Mouse (Mus musculus): ENCODE data around the gene Cdk10. TPM values are rescaled to one million over a fixed set of nuclear protein-coding genes. Genes with fewer than 3 reads are reported as not detected.

Cdk10 gene
- polyA plus RNA-seq (2021; fragmentation: Nextera tagmentation): 60.2 and 80.2 TPM in 2 replicates
- long read RNA-seq, experiment 1, transcript Cdk10-201 (13 exons, 1,642 nt): minor isoform, 104 of 389 reads
- long read RNA-seq, experiment 1, transcript Cdk10-212 (13 exons, 1,580 nt): major isoform, 204 of 389 reads
- long read RNA-seq, experiment 1, partial matches to known transcripts: 9 of 389 reads
- long read RNA-seq, experiment 1, other reads (novel, unspliced or antisense): 71 of 389 reads
- long read RNA-seq, experiment 2, transcript Cdk10-212 (13 exons, 1,580 nt): major isoform, 43 of 99 reads
- long read RNA-seq, experiment 2, transcript Cdk10-201 (13 exons, 1,642 nt): minor isoform, 13 of 99 reads
- long read RNA-seq, experiment 2, partial matches to known transcripts: 15 of 99 reads
- long read RNA-seq, experiment 2, other reads (novel, unspliced or antisense): 28 of 99 reads

DNA sequence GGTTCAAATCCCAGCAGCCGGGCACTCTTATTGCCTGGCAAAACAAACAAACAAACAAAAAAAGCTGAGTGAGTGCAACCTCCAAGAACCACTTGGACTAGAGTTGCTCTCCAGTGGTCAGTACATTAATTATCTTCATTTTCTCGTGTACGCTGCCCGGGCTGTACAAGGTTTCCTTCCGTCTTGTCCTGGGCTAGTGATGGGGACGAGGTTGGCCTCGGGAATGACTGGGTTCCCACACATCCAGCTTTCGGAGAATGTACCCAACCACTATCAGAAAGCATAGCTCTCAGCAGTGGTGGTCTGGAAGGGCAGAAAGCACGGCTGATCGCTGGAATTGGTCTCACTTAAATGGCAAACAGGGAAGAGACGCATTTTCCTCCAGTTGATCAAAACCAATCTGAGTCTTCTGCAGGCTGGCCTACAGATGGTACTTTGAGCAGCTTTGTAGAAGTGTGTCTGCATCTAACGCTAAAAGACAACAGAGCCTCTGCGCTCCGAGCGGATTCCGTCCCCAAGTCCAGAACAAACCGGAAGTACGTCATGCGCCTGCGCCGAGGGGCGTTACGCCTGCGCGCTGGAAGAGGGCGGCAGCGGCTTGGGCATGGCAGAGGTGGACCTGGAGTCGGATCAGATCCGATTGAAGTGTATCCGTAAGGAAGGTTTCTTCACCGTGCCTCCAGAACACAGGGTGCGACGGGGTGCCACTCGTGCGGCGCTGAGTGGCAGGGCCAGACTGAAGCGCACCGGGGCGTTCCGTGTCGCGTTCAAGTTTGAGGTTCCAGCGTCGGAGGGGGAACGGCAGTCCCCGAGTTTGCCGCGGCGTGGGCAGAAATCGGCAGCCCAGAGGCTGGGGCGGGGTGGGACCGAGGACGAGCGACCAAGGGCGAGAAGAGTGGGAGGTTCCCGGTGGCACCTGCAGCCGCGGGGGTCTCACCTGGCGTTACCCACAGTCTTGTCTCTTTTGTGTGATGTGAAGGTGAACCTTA is at the start of gene Cdk10:
Gene Cdk10, plus strand, starts transcription at position 565 of the 989 bp plus-strand sequence.

GRCm38 (mm10) chr8:123185566-123186409 is 38.9 kb upstream of the Cdk10 start, which contains the start of gene Dpep1:
Dpep1 (plus strand) TSS chr8:123186242.

GRCm38 (mm10) chr8:123212321-123213117 is 12.1 kb upstream of the Cdk10 start, which contains the start of the genes Chmp1a and Spata33:
Chmp1a (minus strand) TSS chr8:123212763.
Spata33 (plus strand) TSS chr8:123212832.

GRCm38 (mm10) chr8:123235520-123236497 is 11.2 kb downstream of the Cdk10 start, which contains the start of gene Spata2l:
Spata2l (minus strand) TSS chr8:123236233.

GRCm38 (mm10) chr8:123254099-123254885 is 29.6 kb downstream of the Cdk10 start, which contains the start of the genes Zfp276 and Vps9d1:
Zfp276 (plus strand) TSS chr8:123254195.
Vps9d1 (minus strand) TSS chr8:123254348.

Other genes starting within 250 kb of the Cdk10 start
- gene Ankrd11, start 182.6 kb upstream of the Cdk10 start, polyA plus RNA-seq (2021; fragmentation: Nextera tagmentation): 18.2 and 43.0 TPM in 2 replicates
- 18.5 and 42.3 TPM in 2 replicates for gene Spg7, start 161.9 kb upstream of the Cdk10 start, polyA plus RNA-seq (2021; fragmentation: Nextera tagmentation)
- 2,211 and 2,271 TPM in 2 replicates for gene Rpl13, start 122.5 kb upstream of the Cdk10 start, polyA plus RNA-seq (2021; fragmentation: Nextera tagmentation)
- gene Cpne7, start 107.5 kb upstream of the Cdk10 start, polyA plus RNA-seq (2021; fragmentation: Nextera tagmentation): 11.0 and 14.2 TPM in 2 replicates
- gene Sult5a1, start 66.5 kb upstream of the Cdk10 start, polyA plus RNA-seq (2021; fragmentation: Nextera tagmentation): 0.16 and 0.20 TPM in 2 replicates
- not detected in 2 replicates for gene Dpep1, start 38.6 kb upstream of the Cdk10 start, polyA plus RNA-seq (2021; fragmentation: Nextera tagmentation)
- gene Chmp1a, start 12.1 kb upstream of the Cdk10 start, polyA plus RNA-seq (2021; fragmentation: Nextera tagmentation): 94.3 and 139 TPM in 2 replicates
- gene Spata33, start 12.0 kb upstream of the Cdk10 start, polyA plus RNA-seq (2021; fragmentation: Nextera tagmentation): 8.6 and 9.6 TPM in 2 replicates
- gene Spata2l, start 11.4 kb downstream of the Cdk10 start, polyA plus RNA-seq (2021; fragmentation: Nextera tagmentation): 31.7 and 37.1 TPM in 2 replicates
- 4.8 and 5.6 TPM in 2 replicates for gene Zfp276, start 29.4 kb downstream of the Cdk10 start, polyA plus RNA-seq (2021; fragmentation: Nextera tagmentation)
- 20.4 and 31.0 TPM in 2 replicates for gene Vps9d1, start 29.5 kb downstream of the Cdk10 start, polyA plus RNA-seq (2021; fragmentation: Nextera tagmentation)
- gene Fanca, start 93.7 kb downstream of the Cdk10 start, polyA plus RNA-seq (2021; fragmentation: Nextera tagmentation): 0.33 and 1.2 TPM in 2 replicates
- gene Spire2, start 107.9 kb downstream of the Cdk10 start, polyA plus RNA-seq (2021; fragmentation: Nextera tagmentation): 2.1 and 13.2 TPM in 2 replicates
- 382 and 422 TPM in 2 replicates for gene Tcf25, start 148.9 kb downstream of the Cdk10 start, polyA plus RNA-seq (2021; fragmentation: Nextera tagmentation)
- 0.04 TPM in 1 of 2 replicates, not detected in the other for gene Mc1r, start 182.3 kb downstream of the Cdk10 start, polyA plus RNA-seq (2021; fragmentation: Nextera tagmentation)
- 469 and 502 TPM in 2 replicates for gene Tubb3, start 186.6 kb downstream of the Cdk10 start, polyA plus RNA-seq (2021; fragmentation: Nextera tagmentation)
- gene Def8, start 198.7 kb downstream of the Cdk10 start, polyA plus RNA-seq (2021; fragmentation: Nextera tagmentation): 12.6 and 13.2 TPM in 2 replicates

All from left cerebral cortex, adult 6 months (tissue).